Mouse (Mus musculus): ENCODE data around the gene Aspg.

DNA sequence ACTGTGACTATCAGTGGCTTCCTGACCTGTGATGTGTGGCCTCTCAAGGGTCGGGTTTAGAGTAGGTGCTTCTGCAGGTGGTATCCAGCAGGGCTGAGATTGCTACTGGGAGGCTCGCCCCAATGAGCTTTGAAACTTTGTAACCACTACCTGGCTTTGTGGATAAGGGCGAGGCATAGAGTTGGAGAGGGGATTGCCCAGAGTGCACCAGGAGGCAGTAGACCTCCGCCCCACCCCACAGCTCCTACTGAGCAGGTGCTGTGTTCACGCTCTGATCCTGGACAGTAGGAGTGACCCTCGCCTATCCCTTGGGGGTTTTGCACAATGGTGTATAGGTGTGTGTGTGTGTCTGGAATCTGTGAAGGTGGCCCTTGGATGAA lies 58.4 kb downstream of the Aspg start:
- TF ChIP-seq CTCF (IDR thresholded peaks at IDR 0.05; ENCODE audit: insufficient read depth, low read length) (no peak), POLR2A (IDR thresholded peaks at IDR 0.05; ENCODE audit: borderline replicate concordance, extremely low read depth, low read depth, low read length) (no peak)

Measured in lung, adult 2 months (tissue).